8 mouse cellular contexts compared by ENCODE assay signal in genomic region chr1:76039029-76039655, GRCm38 (mm10).
DNase-seq lines count a peak whose midpoint lies in the region; ATAC-seq and TF ChIP-seq lines count a peak whose summit lies in the region.

No protein-coding gene starts in this region.

- no peaks in the 10 kb centered on the region for H3K27me3 ChIP-seq in midbrain, postnatal 0 days (ENCODE audit: insufficient read depth, low read length)
- H3K27me3 ChIP-seq in midbrain, embryonic 13.5 days, result peaks cover 3% of the 10 kb centered on the region; the same call in 1 of the 2 replicates
- no peaks in the 10 kb centered on the region for H3K27me3 ChIP-seq in forebrain, embryonic 11.5 days (ENCODE audit: control insufficient read depth, insufficient read depth, low read length)

- H3K9ac ChIP-seq in midbrain, postnatal 0 days (replicated peaks; ENCODE audit: low read length, poor library complexity, severe bottlenecking), result no peak overlapping the region
- H3K9ac ChIP-seq in midbrain, embryonic 13.5 days (replicated peaks), result no peak overlapping the region
- H3K9ac ChIP-seq in forebrain, embryonic 11.5 days (ENCODE audit: low read length), result no peak overlapping the region

- peak; percentile 19; the same call in 1 of the 2 replicates for TF ChIP-seq CTCF in midbrain, postnatal 0 days (IDR thresholded peaks at IDR 0.05)

- DNase-seq in midbrain, postnatal 0 days (ENCODE audit: low spot score), result peak; percentile 78
- peak; percentile 45 to 49 for DNase-seq in frontal cortex, postnatal 10 days (ENCODE audit: low spot score in 2 of 2)
- DNase-seq in heart, postnatal 36 days, result peak; percentile 68 to 77
- peak; percentile 37 to 68 for DNase-seq in left cerebral cortex, postnatal 25 days (ENCODE audit: low spot score in 2 of 2)
- DNase-seq in right cerebral cortex, postnatal 36 days (ENCODE audit: low spot score in 2 of 2), result peak; percentile 21 to 58
- no peak for DNase-seq in forebrain, embryonic 11.5 days (ENCODE audit: low spot score)

- no peaks in the 10 kb centered on the region for H3K36me3 ChIP-seq in midbrain, postnatal 0 days (ENCODE audit: insufficient read depth, low read length)
- no peaks in the 10 kb centered on the region for H3K36me3 ChIP-seq in midbrain, embryonic 13.5 days
- no peaks in the 10 kb centered on the region for H3K36me3 ChIP-seq in forebrain, embryonic 11.5 days (ENCODE audit: control insufficient read depth, insufficient read depth, low read length)

- H3K4me2 ChIP-seq in midbrain, postnatal 0 days (ENCODE audit: low read depth, low read length, poor library complexity, severe bottlenecking), result no peak overlapping the region
- no peak overlapping the region for H3K4me2 ChIP-seq in midbrain, embryonic 13.5 days (replicated peaks)
- H3K4me2 ChIP-seq in forebrain, embryonic 11.5 days (ENCODE audit: low read depth, low read length, severe bottlenecking), result no peak overlapping the region

- 75% methylated on average over 4 of the region's 4 CpGs for WGBS in midbrain, postnatal 0 days
- 66% methylated on average over 4 of the region's 4 CpGs for whole genome bisulfite sequencing in midbrain, embryonic 13.5 days
- 49% methylated on average over 4 of the region's 4 CpGs for WGBS in forebrain, embryonic 11.5 days

- no peaks in the 10 kb centered on the region for H3K9me3 ChIP-seq in midbrain, postnatal 0 days (ENCODE audit: low read length)
- H3K9me3 ChIP-seq in midbrain, embryonic 13.5 days, result no peaks in the 10 kb centered on the region
- H3K9me3 ChIP-seq in forebrain, embryonic 11.5 days (ENCODE audit: control insufficient read depth, low read length), result no peaks in the 10 kb centered on the region

- no peaks in the 10 kb centered on the region for H3K4me1 ChIP-seq in midbrain, postnatal 0 days (ENCODE audit: insufficient read depth, low read length)
- peaks cover 5% of the 10 kb centered on the region; the same call in 1 of the 2 replicates for H3K4me1 ChIP-seq in midbrain, embryonic 13.5 days (replicated peaks)
- H3K4me1 ChIP-seq in forebrain, embryonic 11.5 days (replicated peaks; ENCODE audit: control insufficient read depth, insufficient read depth, low read length), result no peaks in the 10 kb centered on the region

- ATAC-seq in midbrain, postnatal 0 days (ENCODE audit: low FRiP score), result peak; percentile 49; the same call in 1 of the 2 replicates
- ATAC-seq in midbrain, embryonic 13.5 days, result no peak
- no peak for ATAC-seq in activated CD4-positive, CD25-positive, alpha-beta regulatory T cell, adult 4 months
- no peak for ATAC-seq in forebrain, embryonic 11.5 days (replicated peaks; ENCODE audit: low FRiP score)

- no peak overlapping the region for H3K27ac ChIP-seq in midbrain, postnatal 0 days (ENCODE audit: low read depth, low read length)
- no peak overlapping the region for H3K27ac ChIP-seq in midbrain, embryonic 13.5 days
- H3K27ac ChIP-seq in forebrain, embryonic 11.5 days (ENCODE audit: low read depth, low read length), result no peak overlapping the region

- intact Hi-C loops in heart, postnatal 36 days (cut with DNase I), result loop anchor here (2.0 to 10.0 kb wide), 2 partner anchors 106 to 1016 kb away; no protein-coding TSS in a partner anchor
- intact Hi-C loops in left cerebral cortex, postnatal 25 days (cut with DNase I), result no loop called here

- H3K4me3 ChIP-seq in midbrain, postnatal 0 days (ENCODE audit: low read depth, low read length), result no peak overlapping the region
- no peak overlapping the region for H3K4me3 ChIP-seq in midbrain, embryonic 13.5 days (replicated peaks)
- no peak overlapping the region for H3K4me3 ChIP-seq in forebrain, embryonic 11.5 days (ENCODE audit: low read depth, low read length)
